Mouse (Mus musculus) heart, adult 11 months (tissue): ENCODE results near the gene Lrrfip1.

ENCODE experiments used
- DNase-seq: peaks from one replicate; pipeline ENCODE4 v3.0.0; 2022

Gene Lrrfip1

DNA sequence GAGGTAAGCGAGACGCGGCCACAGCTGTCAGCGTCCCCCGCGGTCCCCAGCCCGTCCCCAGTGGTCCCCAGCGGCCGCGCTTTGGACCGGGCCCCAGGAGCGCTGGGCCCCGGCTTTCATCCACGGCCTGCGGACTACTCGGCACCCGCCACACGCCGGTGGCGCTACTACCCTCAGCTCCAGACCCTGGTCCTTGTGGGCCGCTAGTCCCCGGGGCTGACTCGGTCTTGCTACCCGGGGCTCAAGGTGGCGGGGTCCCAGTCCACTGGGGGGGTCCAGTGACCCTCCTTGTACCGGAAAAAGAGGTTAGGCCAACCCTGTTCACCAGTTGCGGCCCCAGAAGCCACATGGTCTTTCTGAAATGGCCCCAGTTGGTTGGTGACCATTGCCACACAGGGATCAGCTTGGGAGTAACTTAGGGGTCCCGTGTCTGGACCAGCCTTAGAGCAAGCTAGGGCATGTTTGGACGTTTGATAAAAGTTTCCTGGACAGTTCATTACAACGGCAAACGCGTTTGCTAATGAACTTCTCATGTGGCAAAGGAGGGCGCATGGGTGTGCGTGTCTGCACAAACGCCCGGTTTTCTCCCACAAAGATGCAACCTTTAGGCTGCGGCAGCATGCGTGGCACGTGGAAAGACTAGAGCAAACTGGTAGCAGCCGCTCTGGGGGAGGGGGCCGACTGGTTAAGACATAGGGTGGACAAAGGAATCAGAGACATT, 514 bp downstream of the Lrrfip1 start:
- peak; percentile 95 for DNase-seq

DNA sequence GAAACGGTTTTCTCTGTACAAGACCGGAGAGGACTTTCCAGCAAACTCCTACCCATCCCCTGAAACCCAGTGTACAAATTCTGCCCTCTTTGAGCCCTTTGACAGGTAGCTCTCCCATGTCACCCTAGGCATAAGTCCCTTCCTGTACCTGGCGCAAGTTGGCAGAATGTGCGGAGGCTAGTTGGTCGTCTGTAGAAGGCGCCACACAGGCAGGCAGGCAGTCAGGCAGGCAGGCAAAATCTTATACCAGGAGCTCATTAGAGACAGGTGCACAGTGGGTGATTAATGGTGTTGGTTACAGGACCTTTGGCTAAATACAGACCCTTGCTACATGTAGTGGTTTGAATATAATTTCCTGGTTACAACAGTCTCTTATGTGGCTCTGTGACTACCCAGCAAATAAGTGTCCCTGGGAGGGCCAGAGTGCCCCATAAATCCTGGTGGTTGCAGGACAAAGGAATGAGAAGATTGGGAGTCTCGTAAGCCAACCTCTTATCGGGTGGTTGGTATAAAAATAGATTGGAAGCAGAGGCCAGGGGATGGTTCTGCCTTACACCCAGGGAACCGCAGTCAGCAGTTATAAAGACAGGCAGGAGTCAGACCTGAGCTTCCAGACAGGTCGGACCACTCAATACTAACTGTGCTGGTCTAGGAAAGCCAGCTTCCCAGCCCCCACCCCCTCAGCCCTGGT, 1.5 kb downstream of the Lrrfip1 start:
- peak; percentile 93 for DNase-seq

DNA sequence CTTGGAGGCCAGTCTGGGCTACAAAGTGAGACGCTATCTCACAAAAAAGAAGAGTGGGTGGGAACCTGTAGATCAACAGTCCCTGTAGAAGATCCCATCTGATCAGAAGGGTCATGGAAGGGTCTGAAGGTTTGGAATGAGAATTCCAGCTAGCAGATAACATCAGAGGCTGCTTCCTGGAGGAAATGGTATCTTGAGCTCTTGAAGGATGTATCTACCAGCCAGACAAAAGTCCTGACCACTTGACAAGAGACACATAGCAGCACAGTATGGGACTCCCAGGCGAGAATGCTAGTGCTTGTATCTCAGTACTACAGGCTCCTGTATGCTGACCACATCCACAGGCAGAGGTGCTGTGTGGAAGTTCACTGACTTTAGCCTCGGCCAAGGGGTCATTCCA, 2.6 kb downstream of the Lrrfip1 start:
- DNase-seq, result peak; percentile 92

DNA sequence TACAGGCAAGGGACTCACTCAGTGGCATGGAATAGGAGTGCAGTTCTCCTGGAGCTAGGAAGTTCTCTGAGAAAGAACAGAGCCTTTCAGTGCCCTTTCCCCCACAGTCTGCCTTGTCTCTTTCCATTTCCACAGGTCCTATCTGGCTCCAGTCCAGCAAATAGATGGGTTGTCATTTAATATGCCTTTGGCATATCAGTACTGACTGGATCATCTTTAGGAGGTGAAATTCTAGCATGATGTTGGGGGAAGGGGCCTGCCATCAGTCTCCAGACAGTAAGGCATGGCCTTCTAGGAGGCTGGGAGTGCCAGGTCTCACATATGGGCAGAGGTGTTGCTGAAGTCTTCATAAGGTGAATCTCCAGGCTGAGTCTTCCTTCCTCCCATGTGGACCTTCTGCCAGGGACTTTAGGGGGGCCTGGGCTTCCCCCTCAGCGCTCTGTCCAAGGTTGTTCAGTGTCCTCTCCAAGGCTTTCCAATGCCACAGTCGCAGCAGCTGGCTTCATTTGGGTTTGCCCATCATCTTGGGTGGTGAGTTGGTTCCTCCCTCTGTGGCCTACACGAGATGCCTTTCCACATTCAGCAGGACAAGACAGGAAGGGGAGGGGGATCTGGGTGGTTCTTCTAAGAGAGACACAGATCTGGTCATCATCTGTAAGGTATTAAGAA, 3.5 kb downstream of the Lrrfip1 start:
- peak; percentile 90 for DNase-seq

DNA sequence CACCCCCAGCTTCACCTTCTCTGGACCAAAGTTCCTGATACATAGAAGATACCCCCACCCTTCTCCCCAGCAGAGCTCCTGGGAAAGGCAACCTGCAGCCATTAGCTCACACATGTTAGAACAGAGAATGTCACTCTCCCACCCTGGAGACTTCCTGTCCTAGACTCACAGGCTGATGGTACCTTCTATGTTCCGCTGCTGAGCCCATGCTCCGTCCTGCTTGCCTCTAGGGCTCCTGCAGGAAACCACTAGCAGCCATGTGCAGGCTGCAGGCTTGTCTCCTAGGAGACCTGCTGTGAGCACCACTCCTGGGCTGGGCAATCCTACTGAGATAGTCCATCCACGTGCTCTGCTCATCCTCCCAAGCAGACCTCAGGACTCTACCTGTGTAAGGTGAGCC, 4.1 kb downstream of the Lrrfip1 start:
- DNase-seq, result peak; percentile 89

DNA sequence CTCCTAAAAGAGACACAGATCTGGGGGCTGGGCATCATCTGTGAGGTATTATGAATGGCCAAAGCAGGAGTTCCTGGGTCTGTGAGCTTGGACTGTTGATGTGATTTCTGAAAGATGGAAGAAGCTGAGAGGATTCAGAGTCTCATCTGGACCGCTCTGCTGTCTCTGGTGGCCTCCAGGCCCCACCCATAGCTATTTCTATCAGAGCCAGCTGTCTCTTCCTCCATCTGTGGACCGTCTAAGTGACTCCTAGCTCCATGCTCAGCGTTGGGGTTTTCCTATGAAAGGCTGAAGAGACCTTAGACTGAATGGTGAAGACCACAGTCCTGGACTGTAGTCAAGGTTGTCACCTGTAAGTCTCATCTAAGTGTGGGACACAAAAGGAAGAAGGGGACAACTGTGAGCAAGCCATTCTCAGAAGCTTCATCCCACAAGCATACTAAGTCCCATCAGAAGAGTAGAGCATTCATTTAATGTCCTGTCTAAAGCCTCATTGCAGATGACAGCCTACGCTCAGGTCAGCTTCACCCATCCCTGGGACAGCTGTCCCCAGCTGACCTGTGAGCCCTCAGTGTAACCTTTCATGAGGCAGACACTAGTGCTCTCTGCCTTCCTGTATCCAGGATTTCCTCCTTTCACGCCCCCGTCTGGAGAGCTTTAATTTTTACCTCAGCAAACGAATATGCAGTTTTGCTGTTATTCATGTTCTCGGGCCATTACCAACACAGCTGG, 5.2 kb downstream of the Lrrfip1 start:
- peak; percentile 88 for DNase-seq

DNA sequence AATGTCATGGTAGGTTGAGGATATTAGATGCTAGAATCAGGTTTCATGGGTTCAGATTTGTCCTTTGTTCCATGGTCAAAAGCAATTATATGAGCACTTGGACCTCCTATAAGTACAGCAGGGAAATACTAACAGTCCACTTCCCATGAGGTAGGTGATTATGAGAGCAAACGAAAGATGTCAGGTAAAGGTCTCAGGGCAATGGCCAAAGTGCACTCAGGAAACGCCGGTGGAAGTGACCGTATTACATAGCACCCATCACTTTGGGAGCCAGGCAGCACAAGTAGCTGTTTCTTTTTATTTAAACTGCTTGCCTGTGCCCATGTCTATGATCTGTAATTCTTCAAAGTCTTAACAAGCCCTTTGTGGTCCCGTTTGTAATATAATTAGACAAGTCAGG, 7.5 kb downstream of the Lrrfip1 start:
- DNase-seq, result peak; percentile 70

DNA sequence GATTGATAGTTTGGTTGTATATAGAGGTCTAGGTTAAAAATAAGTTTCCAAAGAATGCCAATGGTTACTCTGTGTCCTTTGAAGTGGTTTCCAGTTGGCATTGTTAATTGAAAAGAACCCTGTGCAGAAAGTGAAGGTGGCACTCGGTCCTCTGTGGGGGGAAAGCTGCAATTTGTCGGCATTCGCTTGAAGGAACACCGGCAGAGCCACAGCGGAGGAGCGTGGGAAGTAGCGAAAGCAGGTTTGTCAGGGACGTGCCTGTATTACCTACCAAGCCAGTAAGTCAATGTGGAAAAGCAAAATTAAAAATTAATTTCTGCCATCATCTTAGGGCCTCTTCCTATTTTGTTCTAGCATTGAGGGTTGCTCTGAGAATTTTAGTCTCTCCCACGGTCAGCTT, 8.2 kb downstream of the Lrrfip1 start:
- DNase-seq, result peak; percentile 80

DNA sequence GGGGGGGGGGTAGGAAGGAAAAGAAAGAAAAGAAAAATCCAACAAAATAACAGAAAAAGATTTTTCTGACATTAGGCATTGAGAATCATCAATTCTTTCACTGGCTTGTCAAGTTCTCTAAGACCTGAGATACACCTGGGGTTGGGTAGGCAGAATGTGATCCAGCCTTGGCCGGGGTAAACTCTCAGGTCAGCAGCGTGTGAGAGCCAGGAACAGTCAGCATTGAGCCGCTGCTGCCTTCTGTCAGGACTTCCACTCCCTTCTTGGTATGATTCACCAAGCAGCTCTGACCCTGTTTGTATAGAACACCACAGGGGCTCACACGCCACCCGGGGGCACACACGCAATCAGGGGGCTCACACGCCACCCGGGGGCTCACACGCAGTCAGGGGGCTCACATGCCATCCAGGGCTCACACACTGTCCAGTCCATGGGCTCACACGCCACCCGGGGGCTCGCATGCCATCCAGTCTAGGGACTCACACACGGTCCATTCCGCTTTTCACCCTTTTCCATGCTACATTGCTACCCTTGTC, 9.7 kb downstream of the Lrrfip1 start:
- DNase-seq, result peak; percentile 86

DNA sequence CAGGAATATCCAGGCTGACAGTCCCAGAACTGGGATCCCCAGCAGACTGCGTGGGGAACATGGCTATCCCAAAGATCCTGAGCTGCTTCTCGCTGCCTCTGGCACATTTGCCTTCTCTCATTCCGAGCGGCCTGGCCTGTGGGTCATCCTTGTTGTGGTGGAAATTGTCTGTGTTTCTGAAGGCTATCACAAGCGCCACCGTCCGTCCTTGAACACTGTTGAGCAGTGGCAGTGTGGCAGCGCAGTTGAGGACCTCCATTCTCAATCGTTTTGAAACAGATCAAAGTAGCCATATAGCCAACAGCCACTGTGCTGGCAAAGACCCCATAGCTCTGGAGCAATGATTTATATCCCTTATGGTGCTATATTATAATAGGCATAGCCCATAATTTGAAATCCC, 10.2 kb downstream of the Lrrfip1 start:
- DNase-seq, result peak; percentile 64

DNA sequence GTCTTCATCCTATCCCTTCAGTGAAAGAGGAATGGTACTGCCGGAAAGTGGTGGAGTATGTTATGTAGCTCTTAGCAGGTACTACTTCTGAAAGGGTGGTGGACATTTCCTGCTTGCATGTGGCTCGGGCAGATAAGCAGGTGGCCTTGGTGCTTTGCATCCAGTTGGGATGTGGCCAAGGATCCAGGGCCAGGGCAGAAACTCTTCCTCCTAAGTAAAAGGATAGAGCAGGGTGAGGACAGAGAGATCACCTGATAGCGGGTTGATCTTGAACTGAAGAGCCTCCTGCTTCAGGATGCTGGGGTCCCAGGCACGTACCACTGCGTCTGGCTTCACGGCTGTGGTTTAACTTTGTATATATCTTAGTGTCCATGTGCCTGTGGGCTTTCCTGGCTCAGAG, 10.7 kb downstream of the Lrrfip1 start:
- DNase-seq, result peak; percentile 93

DNA sequence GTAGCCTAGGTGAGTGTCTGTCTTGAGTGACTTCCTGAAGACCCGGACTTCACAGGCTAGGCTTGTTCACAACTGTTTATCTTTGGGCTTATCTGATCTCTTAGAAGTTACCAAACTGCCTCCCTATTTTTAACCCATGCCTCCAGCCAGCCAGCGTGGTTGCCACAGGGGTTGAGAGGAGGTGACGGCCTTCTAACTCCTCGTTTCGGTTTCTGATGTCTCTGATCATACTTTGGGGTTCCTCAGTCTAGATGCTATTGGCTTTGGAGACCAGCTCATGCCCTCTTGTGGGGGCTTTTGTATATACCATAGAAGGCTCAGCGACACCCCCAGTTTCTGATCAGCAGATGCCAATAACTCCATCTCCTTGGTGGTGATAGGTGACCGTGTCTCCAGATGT, 11.7 kb downstream of the Lrrfip1 start:
- peak; percentile 83 for DNase-seq

DNA sequence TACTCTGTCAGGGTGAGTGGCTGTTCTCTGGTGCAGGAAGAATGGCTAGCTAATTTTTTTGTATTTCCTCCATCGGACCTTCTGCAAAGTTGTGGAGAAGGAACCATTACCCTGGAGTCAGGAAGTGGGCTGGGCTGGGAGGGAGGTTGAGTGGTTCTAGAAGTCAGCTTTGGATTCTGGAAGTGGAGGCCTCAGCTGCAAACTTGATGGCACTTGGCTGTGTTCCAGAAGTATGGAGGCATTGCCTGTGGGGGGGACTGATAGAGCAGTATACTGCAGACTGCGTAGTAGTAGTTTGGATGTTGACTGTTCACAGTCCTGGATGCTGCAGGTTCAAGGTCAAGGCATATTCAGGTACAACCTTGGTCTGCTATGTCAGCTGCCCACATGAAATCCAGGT, 12.2 kb downstream of the Lrrfip1 start:
- DNase-seq, result peak; percentile 91

DNA sequence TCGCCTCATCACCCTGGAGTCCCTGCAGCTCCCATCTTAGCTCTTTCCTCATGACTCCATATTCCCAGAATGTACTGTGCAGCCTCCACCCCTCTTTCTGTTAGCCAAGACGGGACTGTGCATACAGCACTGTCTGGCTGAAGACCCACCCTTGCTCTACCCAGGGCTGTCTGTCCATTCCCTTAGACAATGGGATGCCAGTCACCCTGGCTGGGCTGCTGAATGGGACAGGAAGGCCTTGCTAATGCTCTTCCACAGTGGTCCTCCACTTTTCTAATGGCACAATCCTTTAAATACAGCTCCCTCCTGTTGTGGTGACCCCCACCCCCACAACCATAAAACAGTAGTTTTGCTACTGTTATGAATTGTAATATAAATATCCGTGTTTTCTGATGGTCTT, 12.8 kb downstream of the Lrrfip1 start:
- peak; percentile 84 for DNase-seq

DNA sequence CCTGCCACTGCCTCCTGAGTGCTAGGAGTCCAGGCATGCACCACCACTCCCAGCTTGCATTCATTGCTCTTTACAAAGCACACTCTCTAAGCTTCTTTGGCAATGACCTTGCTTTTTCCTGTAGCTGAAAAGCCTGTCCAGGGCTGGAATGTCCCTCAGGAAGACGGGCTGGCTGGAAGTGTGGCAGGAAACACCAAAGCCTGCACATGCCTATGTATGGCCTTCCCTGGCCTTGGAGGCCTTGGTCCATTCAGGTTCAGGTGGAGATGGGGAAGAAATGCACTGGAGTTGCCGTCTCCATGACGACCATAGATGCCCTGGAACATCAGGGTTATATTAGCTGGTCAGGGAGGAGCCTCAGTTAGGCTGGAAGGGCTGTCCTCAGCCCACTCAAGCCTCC, 15.3 kb downstream of the Lrrfip1 start:
- DNase-seq, result peak; percentile 97

DNA sequence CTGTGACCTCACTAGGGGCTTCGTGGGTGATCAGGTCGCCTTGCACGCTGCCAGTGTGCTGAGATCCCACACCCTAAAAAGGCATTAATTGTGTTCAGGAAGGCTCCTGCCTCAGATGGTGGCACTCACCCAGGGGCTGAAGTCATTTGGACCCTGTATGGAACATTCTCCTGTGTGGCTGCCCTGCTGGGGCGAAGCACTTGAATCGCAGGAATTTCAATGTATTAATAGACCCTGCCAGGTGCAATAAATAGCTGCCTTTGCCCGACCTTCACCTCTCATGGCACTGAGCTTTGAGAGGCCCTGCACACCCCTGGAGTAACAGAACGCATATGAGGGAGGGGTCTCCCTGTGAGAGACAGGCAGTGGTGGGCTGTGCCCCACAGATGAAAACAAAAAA, 17.0 kb downstream of the Lrrfip1 start:
- DNase-seq, result peak; percentile 97

DNA sequence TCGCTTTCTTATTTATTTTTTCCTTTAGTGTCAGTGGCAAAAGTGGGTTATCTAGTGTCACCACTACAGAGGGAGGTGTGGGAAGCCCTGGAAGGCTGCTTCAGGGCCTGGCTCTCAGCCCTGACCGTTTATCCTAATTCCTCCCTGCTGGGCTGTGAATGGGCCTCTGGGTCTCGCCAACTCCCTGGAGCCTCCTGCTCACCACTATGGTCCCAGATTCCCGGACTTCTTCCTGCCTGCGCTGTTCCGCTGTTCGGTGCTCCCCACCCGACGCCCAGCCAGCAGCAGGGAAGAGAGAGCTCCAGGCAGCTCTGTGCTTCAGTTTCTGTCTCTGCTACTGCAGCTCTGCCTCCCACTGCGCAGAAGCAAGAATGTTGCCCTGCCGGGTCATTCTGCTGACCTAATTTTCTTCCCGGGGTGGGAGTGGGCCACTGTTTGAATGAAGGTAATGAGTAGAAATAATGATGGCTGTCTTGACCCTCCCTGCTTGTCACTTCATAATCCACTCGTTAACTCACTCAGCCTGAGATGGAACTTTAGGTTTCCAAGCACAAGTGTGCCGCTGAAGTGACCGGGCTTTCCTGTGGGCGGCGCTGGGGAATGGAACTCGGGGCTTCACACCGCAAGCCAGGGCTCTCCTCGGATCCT, 18.7 kb downstream of the Lrrfip1 start:
- peak; percentile 98 for DNase-seq

DNA sequence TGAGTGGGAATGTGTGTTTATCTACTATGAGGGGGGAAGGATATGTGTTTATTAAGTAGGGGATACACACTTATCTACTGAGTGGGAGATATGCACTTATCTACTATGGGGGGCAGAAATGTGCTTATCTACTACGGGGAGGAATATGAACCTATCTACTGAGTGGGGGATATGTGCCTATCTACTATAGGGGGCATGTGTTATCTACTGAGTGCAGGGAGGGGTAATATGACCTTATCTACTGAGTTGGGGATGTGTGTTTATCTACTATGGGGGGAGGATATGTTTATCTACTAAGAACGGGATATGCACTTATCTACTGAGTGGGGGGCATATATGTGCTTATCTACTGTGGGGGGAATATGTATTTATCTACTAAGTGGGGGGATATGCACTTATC, 20.8 kb downstream of the Lrrfip1 start:
- DNase-seq, result no peak

DNA sequence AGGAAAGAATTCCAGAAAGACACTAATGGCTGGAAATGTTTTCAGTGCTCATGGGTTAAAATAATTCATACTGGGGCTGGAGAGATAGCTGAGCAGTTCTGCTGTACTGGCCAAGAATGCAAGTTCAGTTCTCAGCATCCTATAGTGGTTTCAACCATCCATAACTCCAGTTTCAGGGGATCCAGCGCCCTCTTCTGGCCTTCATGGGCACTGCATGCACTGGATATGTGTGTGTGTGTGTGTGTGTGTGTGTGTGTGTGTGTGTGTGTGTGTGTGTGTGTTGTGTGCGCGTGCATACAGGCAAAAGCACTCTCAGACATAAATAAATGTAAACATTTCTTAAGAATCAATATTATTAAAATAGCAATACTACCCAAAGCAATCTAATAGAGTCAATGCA, 22.8 kb downstream of the Lrrfip1 start:
- no peak for DNase-seq

DNA sequence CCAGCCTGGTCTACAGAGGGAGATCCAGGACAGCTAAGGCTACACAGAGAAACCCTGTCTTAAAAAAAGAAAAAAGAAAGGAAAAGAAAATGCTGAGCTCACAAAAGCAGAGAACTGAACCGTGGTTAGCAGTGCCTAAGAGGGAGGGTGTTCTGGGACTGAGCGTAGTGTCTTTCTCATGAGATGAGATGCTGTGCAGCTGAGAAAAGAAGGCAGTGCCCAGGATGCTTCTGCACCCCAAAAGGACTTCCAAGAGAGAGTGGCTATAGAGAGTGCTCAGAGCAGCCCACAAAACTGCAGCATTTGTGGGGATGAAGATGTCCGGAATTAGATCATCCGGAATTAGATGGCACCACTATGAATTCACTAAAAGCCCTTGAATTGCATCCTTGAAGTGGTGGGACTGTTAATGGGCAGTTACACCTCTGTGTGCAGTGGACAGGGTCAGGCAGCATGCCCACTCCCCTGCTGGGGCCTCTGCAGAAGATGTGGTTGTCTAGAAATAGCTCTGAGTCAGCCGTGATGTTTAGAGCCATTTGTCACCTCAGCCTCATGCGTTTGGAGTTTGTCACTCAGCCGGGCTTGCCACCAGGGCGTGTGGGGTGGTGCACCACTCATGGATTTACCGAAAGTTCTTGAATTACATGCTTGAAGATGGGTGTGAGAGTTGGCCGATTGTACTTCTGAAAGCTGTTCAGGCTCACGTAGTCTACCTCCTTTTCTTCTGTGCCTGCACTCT, 23.8 kb downstream of the Lrrfip1 start:
- DNase-seq, result peak; percentile 92

DNA sequence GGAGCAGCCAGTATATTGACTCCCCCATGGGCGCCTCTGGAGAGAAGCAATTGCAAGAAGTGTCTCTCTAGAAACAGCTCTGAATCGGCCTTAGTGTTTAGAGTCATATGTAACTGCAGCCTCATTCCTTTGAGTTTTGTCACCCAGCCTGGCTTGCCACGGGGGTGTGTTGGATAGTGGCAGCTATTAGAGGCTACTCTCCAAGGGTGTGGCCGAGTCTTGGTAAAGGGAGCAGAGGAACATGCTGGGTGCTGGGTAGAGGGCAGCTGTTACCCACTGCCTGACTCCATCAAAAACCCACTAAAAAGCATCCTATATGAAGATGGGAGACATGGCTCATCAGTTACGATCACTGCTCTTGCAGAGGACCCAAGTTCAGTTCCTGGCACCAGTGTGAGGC, 24.7 kb downstream of the Lrrfip1 start:
- no peak for DNase-seq

DNA sequence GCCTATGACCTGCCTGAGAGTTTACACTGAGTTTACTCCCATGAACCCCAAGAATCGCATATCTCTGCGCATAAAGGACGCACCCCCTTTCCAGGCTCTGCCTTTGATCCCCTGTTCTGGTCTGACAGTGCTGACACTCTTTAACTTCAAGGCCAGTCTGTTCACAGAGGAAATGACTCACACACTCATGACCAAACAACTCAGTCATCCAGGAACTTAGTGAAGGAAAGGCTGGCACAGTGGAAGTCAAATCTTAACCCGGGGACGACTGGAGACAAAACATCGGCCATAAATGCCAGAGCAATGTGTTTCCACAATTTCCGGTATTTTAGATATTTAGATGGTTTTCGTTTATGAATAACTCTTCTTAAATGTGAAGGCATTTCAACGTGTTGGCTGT, 25.4 kb downstream of the Lrrfip1 start:
- peak; percentile 97 for DNase-seq
